Mouse (Mus musculus) liver, postnatal 0 days (tissue): ENCODE results near the gene Ehbp1.

Experiments used
- CTCF ChIP-seq: sonication (generic); IDR thresholded peaks from 2 replicates; pipeline ENCODE4 v1.5.1; 2016; ENCODE audit warnings: antibody characterized with exemption, low read depth
- EP300 ChIP-seq: IDR thresholded peaks from 2 replicates; pipeline ENCODE4 v1.6.1; 2016; ENCODE audit warnings: antibody characterized with exemption, low read depth, mild to moderate bottlenecking

- TF ChIP-seq CTCF (no peak), EP300 (no peak)
Measured at GRCm38 (mm10) chr11:22327302-22327910, 14.7 kb downstream of the Ehbp1 start.
